ENCODE assay signal across 19 mouse cellular contexts in the genomic region with DNA sequence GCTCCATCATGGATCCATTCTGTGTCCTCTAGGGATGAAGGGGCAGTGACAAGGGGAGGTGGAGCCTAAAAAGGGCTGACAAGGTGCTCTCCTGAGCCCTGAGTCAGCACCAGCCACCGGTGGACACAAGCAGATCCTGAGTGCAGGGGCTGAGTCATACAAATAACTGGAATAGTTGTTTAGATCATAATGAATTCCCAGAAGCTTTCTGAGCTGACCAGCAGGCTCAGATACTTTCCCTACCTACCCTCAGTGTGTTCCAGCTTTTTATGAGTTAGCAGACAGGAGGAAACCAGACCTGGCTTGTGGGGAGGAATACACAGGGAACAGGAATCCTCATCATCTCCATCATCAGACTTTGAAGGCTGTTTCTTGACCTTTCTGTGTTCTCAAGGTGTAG.
"Had no signal": no experiment of that assay in that cellular context is flagged by ENCODE, and none has a peak within 500 bp of the region (broad histone marks: within the 10 kb centered on the region; RNA-seq: fewer than 3 reads in every experiment).

No protein-coding gene starts in this region.

- H3K4me2 ChIP-seq: lung, embryonic 14.5 days; midbrain, embryonic 12.5 days; neural tube, embryonic 13.5 days; neural tube, embryonic 15.5 days; stomach, embryonic 15.5 days had no signal

- H3K9ac ChIP-seq: lung, embryonic 14.5 days; midbrain, embryonic 12.5 days; neural tube, embryonic 13.5 days; neural tube, embryonic 15.5 days; stomach, embryonic 15.5 days had no signal

- H3K9me3 ChIP-seq: midbrain, embryonic 10.5 days; midbrain, embryonic 12.5 days; neural tube, embryonic 15.5 days; stomach, embryonic 15.5 days had no signal

- H3K4me1 ChIP-seq: midbrain, embryonic 10.5 days; midbrain, embryonic 12.5 days; neural tube, embryonic 13.5 days; neural tube, embryonic 15.5 days; stomach, embryonic 15.5 days had no signal

- H3K36me3 ChIP-seq: midbrain, embryonic 10.5 days; midbrain, embryonic 12.5 days; neural tube, embryonic 13.5 days; neural tube, embryonic 15.5 days; stomach, embryonic 15.5 days had no signal

- H3K27ac ChIP-seq: midbrain, embryonic 10.5 days; midbrain, embryonic 12.5 days; neural tube, embryonic 13.5 days; neural tube, embryonic 15.5 days; stomach, embryonic 15.5 days had no signal

- H3K4me3 ChIP-seq: midbrain, embryonic 10.5 days; midbrain, embryonic 12.5 days; myocyte; neural tube, embryonic 13.5 days; neural tube, embryonic 15.5 days; stomach, embryonic 15.5 days had no signal

- ATAC-seq: midbrain, embryonic 16.5 days had no signal

- DNase-seq: lung, adult 18-20 months; lung, embryonic 14.5 days; lung, postnatal 4 days; midbrain, embryonic 14.5 days; retina, postnatal 1 day; right cerebral cortex, adult 18-20 months; right cerebral cortex, postnatal 25 days; right cerebral cortex, postnatal 4 days; spleen, adult 18-20 months; thymus, adult 18-20 months; thymus, postnatal 14 days; thymus, postnatal 36 days had no signal

- H3K27me3 ChIP-seq: midbrain, embryonic 12.5 days; neural tube, embryonic 13.5 days; neural tube, embryonic 15.5 days; stomach, embryonic 15.5 days had no signal
